In the genomic region with DNA sequence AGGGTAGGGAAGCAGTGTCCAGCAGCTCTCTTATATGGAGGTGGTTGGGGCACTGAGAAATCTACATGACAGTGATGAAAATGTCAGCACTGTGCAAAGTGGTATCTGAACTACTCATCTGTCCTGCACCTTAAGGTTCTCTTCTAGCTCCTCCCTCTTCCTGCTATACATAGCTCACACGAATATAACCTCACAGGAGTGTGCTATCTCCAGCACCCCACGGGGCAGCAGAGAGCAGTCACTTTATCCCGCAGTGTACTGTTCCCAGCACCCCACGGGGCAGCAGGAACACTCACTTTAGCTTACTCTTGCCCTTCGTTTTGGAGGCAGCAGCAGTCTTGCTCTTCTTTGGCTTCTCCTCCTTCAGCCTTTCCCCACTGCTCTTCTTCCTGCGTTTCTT, we compare ENCODE assay signal across 15 mouse cellular contexts.
"Had no signal": no experiment of that assay in that cellular context is flagged by ENCODE, and none has a peak within 500 bp of the region (broad histone marks: within the 10 kb centered on the region; RNA-seq: fewer than 3 reads in every experiment).

No protein-coding gene starts in this region.

- H3K4me1 ChIP-seq: limb, embryonic 12.5 days; lung, embryonic 15.5 days; midbrain, embryonic 13.5 days; neural tube, embryonic 15.5 days had no signal

- DNase-seq: kidney, adult 18-20 months; kidney, postnatal 10 days; kidney, postnatal 4 days; liver; lung, postnatal 14 days; right cerebral cortex, adult 18-20 months had no signal

- ATAC-seq: midbrain, embryonic 13.5 days had no signal

- H3K4me3 ChIP-seq: layer of hippocampus, adult 2 months; limb, embryonic 12.5 days; liver, embryonic 15.5 days; lung, embryonic 15.5 days; midbrain, embryonic 13.5 days; myocyte; neural tube, embryonic 15.5 days had no signal

- H3K4me2 ChIP-seq: limb, embryonic 12.5 days; liver, embryonic 15.5 days; lung, embryonic 15.5 days; midbrain, embryonic 13.5 days; neural tube, embryonic 15.5 days had no signal

- H3K9ac ChIP-seq: limb, embryonic 12.5 days; liver, embryonic 15.5 days; lung, embryonic 15.5 days; midbrain, embryonic 13.5 days; neural tube, embryonic 15.5 days had no signal

- H3K27ac ChIP-seq: layer of hippocampus, adult 2 months; limb, embryonic 12.5 days; liver, embryonic 15.5 days; lung, embryonic 15.5 days; macrophage; midbrain, embryonic 13.5 days; neural tube, embryonic 15.5 days; stomach, postnatal 0 days had no signal

- H3K9me3 ChIP-seq: limb, embryonic 12.5 days; liver, embryonic 15.5 days; lung, embryonic 15.5 days; midbrain, embryonic 13.5 days; neural tube, embryonic 15.5 days had no signal

- H3K27me3 ChIP-seq: limb, embryonic 12.5 days; liver, embryonic 15.5 days; lung, embryonic 15.5 days; midbrain, embryonic 13.5 days; neural tube, embryonic 15.5 days had no signal
